Mouse (Mus musculus): ENCODE results near the gene Sod1.

The Sod1 gene

GRCm38 (mm10) chr16:90220026-90220891 lies at the start of gene Sod1:
Gene Sod1, plus strand, starts transcription at chr16:90220754.
- DNase-seq = peak; percentile 93

GRCm38 (mm10) chr16:90171416-90171815 lies 49.1 kb upstream of the Sod1 start:
- DNase-seq = no peak

- DNase-seq = peak; percentile 29
Measured at GRCm38 (mm10) chr16:90176472-90176871, 44.1 kb upstream of the Sod1 start.

- DNase-seq = no peak
Measured at GRCm38 (mm10) chr16:90177425-90177824, 43.1 kb upstream of the Sod1 start.

- DNase-seq = no peak
Measured at GRCm38 (mm10) chr16:90178404-90178803, 42.1 kb upstream of the Sod1 start.

GRCm38 (mm10) chr16:90179892-90180291 lies 40.7 kb upstream of the Sod1 start:
- no peak for DNase-seq

- DNase-seq = no peak
Measured at GRCm38 (mm10) chr16:90180975-90181374, 39.6 kb upstream of the Sod1 start.

GRCm38 (mm10) chr16:90181673-90182072 lies 38.9 kb upstream of the Sod1 start:
- no peak for DNase-seq

- no peak for DNase-seq
Measured at GRCm38 (mm10) chr16:90184135-90184534, 36.4 kb upstream of the Sod1 start.

- peak; percentile 90 for DNase-seq
Measured at GRCm38 (mm10) chr16:90185928-90186588, 34.5 kb upstream of the Sod1 start.

- no peak for DNase-seq
Measured at GRCm38 (mm10) chr16:90187453-90187852, 33.1 kb upstream of the Sod1 start.

GRCm38 (mm10) chr16:90191289-90191688 lies 29.3 kb upstream of the Sod1 start:
- DNase-seq = no peak

GRCm38 (mm10) chr16:90193719-90194118 lies 26.8 kb upstream of the Sod1 start:
- no peak for DNase-seq

- no peak for DNase-seq
Measured at GRCm38 (mm10) chr16:90196688-90197240, 23.8 kb upstream of the Sod1 start.

- DNase-seq = peak; percentile 67
Measured at GRCm38 (mm10) chr16:90197337-90197973, 23.1 kb upstream of the Sod1 start.

GRCm38 (mm10) chr16:90198626-90199025 lies 21.9 kb upstream of the Sod1 start:
- no peak for DNase-seq

- no peak for DNase-seq
Measured at GRCm38 (mm10) chr16:90199174-90199573, 21.4 kb upstream of the Sod1 start.

GRCm38 (mm10) chr16:90202140-90202539 lies 18.4 kb upstream of the Sod1 start:
- no peak for DNase-seq

- no peak for DNase-seq
Measured at GRCm38 (mm10) chr16:90203226-90203962, 17.2 kb upstream of the Sod1 start.

- no peak for DNase-seq
Measured at GRCm38 (mm10) chr16:90204868-90205267, 15.7 kb upstream of the Sod1 start.

- DNase-seq = no peak
Measured at GRCm38 (mm10) chr16:90208996-90209395, 11.6 kb upstream of the Sod1 start.

GRCm38 (mm10) chr16:90210717-90211116 lies 9.8 kb upstream of the Sod1 start:
- DNase-seq = no peak

- DNase-seq = no peak
Measured at GRCm38 (mm10) chr16:90211767-90212166, 8.8 kb upstream of the Sod1 start.

Measured in right cerebral cortex, postnatal 14 days (tissue).